Mouse (Mus musculus) lung, embryonic 14.5 days (tissue): Measurements from ENCODE around the gene Ccnq. TPM values are rescaled to one million over a fixed set of nuclear protein-coding genes. Genes with fewer than 3 reads are reported as not detected.

Experiments
- ATAC-seq: fragments of 200-750 bp; cut with Nextera tagmentation; 2 replicates; pipeline ENCODE4 v1.8.0; 2017; ENCODE audit warnings: mild to moderate bottlenecking, moderate TSS enrichment, moderate library complexity; ENCODE audit not compliant: insufficient read depth
- DNase-seq: peaks from one replicate; pipeline ENCODE4 v3.0.0-alpha.2; 2015
- H3K27ac ChIP-seq: fragments of 300-500 bp; sonication (generic); 2 replicates; pipeline ENCODE4 v1.5.1; 2014; ENCODE audit warnings: low read depth, mild to moderate bottlenecking, moderate library complexity
- H3K27me3 ChIP-seq: fragments of 300-500 bp; sonication (generic); 2 replicates; pipeline ENCODE4 v1.6.1; 2014; ENCODE audit warnings: low read length, control low read depth; ENCODE audit not compliant: insufficient read depth
- H3K36me3 ChIP-seq: fragments of 300-500 bp; sonication (generic); 2 replicates; pipeline ENCODE4 v1.6.1; 2014; ENCODE audit warnings: control low read depth; ENCODE audit not compliant: insufficient read depth
- H3K4me1 ChIP-seq: fragments of 300-500 bp; sonication (generic); 2 replicates; pipeline ENCODE4 v1.6.1; 2014; ENCODE audit warnings: antibody characterized with exemption, control low read depth; ENCODE audit not compliant: insufficient read depth
- H3K4me2 ChIP-seq: fragments of 300-500 bp; sonication (generic); 2 replicates; pipeline ENCODE4 v1.6.1; 2014; ENCODE audit warnings: mild to moderate bottlenecking
- H3K4me3 ChIP-seq: fragments of 300-500 bp; sonication (generic); 2 replicates; pipeline ENCODE4 v1.5.1; 2014; ENCODE audit warnings: low read depth, low read length
- H3K9ac ChIP-seq: fragments of 300-500 bp; sonication (generic); 2 replicates; pipeline ENCODE4 v1.6.1; 2014
- H3K9me3 ChIP-seq: fragments of 300-500 bp; sonication (generic); 2 replicates; pipeline ENCODE4 v1.6.1; 2016; ENCODE audit warnings: low read depth, low read length, control low read depth
- CTCF ChIP-seq: IDR thresholded peaks from 2 replicates; pipeline ENCODE4 v1.5.1; 2016; ENCODE audit warnings: antibody characterized with exemption, low read depth
- WGBS: fragments of 180-500 bp; shearing (Covaris S2); extraction: QIAGEN DNeasy Blood & Tissue Kit; methylation state at CpG from one replicate; pipeline ENCODE4 v1.1.7; 2014; 5-methylcytosine and 5-hydroxymethylcytosine counted together
- polyA plus RNA-seq: library from polyadenylated mRNA; unstranded; fragments of >200 nt; fragmentation: Nextera tagmentation; extraction: Ambion mirVana; gene quantifications from 2 replicates; pipeline ENCODE4 v1.2.1, GENCODE M21; 2014

Ccnq gene
- polyA plus RNA-seq, 1 experiment from 2014 or later: 48.0 TPM

GRCm38 (mm10) chr11:78771751-78772283 lies 20.3 kb upstream of the Ccnq start:
- Histone ChIP-seq H3K4me1 (no peaks in the 10 kb centered on the region), H3K4me3 (no peak overlapping the region), H3K27ac (no peak overlapping the region), H3K9me3 (no peaks in the 10 kb centered on the region), H3K27me3 (no peaks in the 10 kb centered on the region), H3K4me2 (no peak overlapping the region), H3K36me3 (no peaks in the 10 kb centered on the region), H3K9ac (no peak overlapping the region)
- ATAC-seq: no peak
- 27% methylated on average over 11 of the region's 11 CpGs for WGBS
- DNase-seq: peak; percentile 19
- no peak for TF ChIP-seq CTCF

GRCm38 (mm10) chr11:78770436-78770835 lies 18.9 kb upstream of the Ccnq start:
- Histone ChIP-seq H3K36me3 (no peaks in the 10 kb centered on the region), H3K4me3 (no peak overlapping the region), H3K27ac (no peak overlapping the region), H3K9me3 (no peaks in the 10 kb centered on the region), H3K27me3 (no peaks in the 10 kb centered on the region), H3K4me1 (no peaks in the 10 kb centered on the region), H3K4me2 (no peak overlapping the region), H3K9ac (no peak overlapping the region)
- DNase-seq: no peak
- no peak for ATAC-seq
- TF ChIP-seq CTCF: no peak
- 64% methylated on average over 6 of the region's 6 CpGs for WGBS

- Histone ChIP-seq H3K36me3 (no peaks in the 10 kb centered on the region), H3K4me1 (no peaks in the 10 kb centered on the region), H3K27me3 (no peaks in the 10 kb centered on the region), H3K4me3 (no peak overlapping the region), H3K27ac (no peak overlapping the region), H3K9ac (no peak overlapping the region), H3K4me2 (no peak overlapping the region), H3K9me3 (no peaks in the 10 kb centered on the region)
- DNase-seq: no peak
- 32% methylated on average over 3 of the region's 3 CpGs for WGBS
- ATAC-seq: no peak
- no peak for TF ChIP-seq CTCF
Measured at GRCm38 (mm10) chr11:78768778-78769177, 17.2 kb upstream of the Ccnq start.

GRCm38 (mm10) chr11:78766069-78766830 lies 14.7 kb upstream of the Ccnq start:
- no peak for ATAC-seq
- no peak for TF ChIP-seq CTCF

GRCm38 (mm10) chr11:78764820-78765219 lies 13.3 kb upstream of the Ccnq start:
- 67% methylated on average over 6 of the region's 6 CpGs for WGBS
- H3K9me3 ChIP-seq: no peaks in the 10 kb centered on the region
- no peaks in the 10 kb centered on the region for H3K27me3 ChIP-seq
- ATAC-seq: no peak
- no peak overlapping the region for H3K27ac ChIP-seq
- no peak for DNase-seq
- H3K4me1 ChIP-seq: no peaks in the 10 kb centered on the region
- TF ChIP-seq CTCF: no peak
- no peak overlapping the region for H3K4me2 ChIP-seq
- H3K9ac ChIP-seq: no peak overlapping the region
- H3K4me3 ChIP-seq: no peak overlapping the region
- no peaks in the 10 kb centered on the region for H3K36me3 ChIP-seq

More at GRCm38 (mm10) chr11:78766069-78766830, 14.7 kb upstream of the Ccnq start:
- Histone ChIP-seq H3K4me1 (no peaks in the 10 kb centered on the region), H3K27ac (no peak overlapping the region), H3K9me3 (no peaks in the 10 kb centered on the region), H3K4me3 (no peak overlapping the region), H3K27me3 (no peaks in the 10 kb centered on the region), H3K4me2 (no peak overlapping the region), H3K36me3 (no peaks in the 10 kb centered on the region), H3K9ac (no peak overlapping the region)
- DNase-seq: no peak
- 80% methylated on average over 6 of the region's 6 CpGs for WGBS

GRCm38 (mm10) chr11:78764304-78764703 lies 12.8 kb upstream of the Ccnq start:
- WGBS: 70% methylated on average over 8 of the region's 8 CpGs
- H3K4me1 ChIP-seq: no peaks in the 10 kb centered on the region
- DNase-seq (no peak), ATAC-seq (no peak)
- H3K27me3 ChIP-seq: no peaks in the 10 kb centered on the region
- TF ChIP-seq CTCF: no peak
- H3K36me3 ChIP-seq: no peaks in the 10 kb centered on the region
- H3K9ac ChIP-seq: no peak overlapping the region
- no peak overlapping the region for H3K4me2 ChIP-seq
- H3K27ac ChIP-seq: no peak overlapping the region
- no peaks in the 10 kb centered on the region for H3K9me3 ChIP-seq
- no peak overlapping the region for H3K4me3 ChIP-seq

- Histone ChIP-seq H3K27me3 (no peaks in the 10 kb centered on the region), H3K9ac (no peak overlapping the region), H3K4me1 (no peaks in the 10 kb centered on the region), H3K4me3 (no peak overlapping the region), H3K27ac (no peak overlapping the region), H3K4me2 (no peak overlapping the region), H3K9me3 (no peaks in the 10 kb centered on the region), H3K36me3 (no peaks in the 10 kb centered on the region)
- TF ChIP-seq CTCF: no peak
- no peak for ATAC-seq
- WGBS: 41% methylated on average over 5 of the region's 5 CpGs
- no peak for DNase-seq
Measured at GRCm38 (mm10) chr11:78762201-78762600, 10.7 kb upstream of the Ccnq start.
